Mouse (Mus musculus): ENCODE measurements at regions not wholly inside any gene's neighbourhood (a gene's known extent, or its start where the extent isn't known, plus 50 kb on each side); places are given as distances from the start of the nearest gene placed in this dataset.
A peak's percentile ranks its signal among the peaks of the same experiment; 100 is the strongest.

DNA sequence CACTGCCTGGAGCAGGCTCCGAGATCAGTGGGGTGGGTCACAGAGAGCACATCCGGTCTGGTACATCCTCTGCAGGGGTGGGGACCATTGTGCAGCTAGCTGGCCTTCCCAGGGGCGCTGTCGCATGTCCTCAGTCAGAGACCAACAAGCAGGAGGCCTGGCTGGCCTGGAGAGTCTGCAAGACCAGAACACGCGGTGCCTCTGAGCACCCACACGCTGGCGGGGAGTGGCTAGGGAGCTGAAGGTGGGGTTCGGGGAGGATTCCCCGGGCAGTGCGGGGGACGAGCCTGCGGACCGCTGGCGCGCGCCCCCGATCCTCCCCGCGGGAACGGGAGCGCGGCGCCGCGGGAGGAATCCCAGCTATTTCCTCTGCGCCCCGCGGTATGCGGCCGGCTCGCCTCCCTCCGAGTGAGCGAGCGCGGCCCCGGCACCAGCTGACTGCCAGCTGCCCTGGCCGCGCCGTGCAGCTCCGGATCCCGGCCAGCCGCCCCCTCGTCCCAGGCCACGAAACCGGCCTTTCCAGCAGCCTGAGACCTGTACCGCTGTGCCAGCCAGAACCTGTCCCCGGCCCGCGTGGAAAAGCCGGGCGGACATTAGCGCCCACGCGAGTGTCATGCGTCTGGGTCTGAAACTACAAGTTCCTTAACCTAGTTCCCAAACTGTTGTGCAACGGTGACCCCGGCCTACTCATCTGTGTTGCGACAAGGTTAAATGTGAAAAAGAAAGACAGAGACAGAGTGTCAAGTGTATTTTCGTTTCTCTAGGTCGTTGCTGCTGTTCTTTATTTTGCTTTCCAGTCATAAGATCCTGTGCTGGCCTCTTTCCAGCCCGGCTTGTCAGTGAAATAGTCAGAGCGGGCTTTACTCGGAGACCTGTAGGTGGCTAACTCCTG is 61.2 kb downstream of the Pkdcc start:
- peak overlapping the region; percentile 77 for H3K4me3 ChIP-seq (ENCODE audit: insufficient read depth, low read depth, low read length)
- peak overlapping the region; percentile 90 for H3K27ac ChIP-seq (replicated peaks; ENCODE audit: low read depth, low read length)
- H3K4me1 ChIP-seq (ENCODE audit: control insufficient read depth, insufficient read depth, insufficient read length, low read length): peaks cover 4% of the 10 kb centered on the region; the same call in 1 of the 2 replicates

DNA sequence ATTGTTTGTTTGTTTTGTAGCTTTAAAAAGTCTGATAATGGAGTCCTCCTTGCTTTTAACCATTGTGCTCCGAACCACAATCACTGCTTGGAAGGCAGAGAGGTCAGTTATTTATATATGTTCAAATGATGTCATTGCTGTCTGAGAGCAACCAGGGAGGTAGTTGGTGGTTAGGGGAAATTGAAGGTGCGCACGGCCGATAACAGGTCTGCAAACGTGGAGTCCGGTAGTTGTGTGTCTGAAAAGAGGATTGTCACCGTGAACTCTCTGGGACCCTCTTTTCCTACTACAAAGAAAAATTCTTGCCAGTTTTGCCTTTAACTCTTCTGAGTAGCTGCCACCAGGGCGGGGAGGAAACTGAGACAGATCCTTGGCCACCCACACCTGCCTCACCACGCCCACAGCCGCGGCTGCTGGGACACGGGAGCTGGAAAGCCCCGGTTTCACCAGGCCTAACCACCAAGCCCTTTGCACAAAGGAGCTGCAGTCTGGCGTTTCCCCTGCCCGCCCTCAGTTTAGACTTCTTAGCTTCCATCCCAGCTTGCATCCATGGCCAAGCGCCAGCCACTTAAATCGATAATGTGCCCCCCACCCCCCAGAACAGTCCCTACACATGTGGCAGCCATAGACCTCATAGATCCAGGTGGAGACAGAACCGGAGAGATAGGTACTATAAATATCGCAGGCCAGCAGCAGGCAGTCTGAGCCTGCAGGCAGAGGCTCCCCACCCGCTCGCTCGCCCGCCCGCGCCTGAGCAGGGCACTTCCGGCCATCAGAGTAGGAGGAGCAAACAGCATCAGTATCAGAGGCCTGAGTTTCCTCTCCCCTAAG is 62.2 kb downstream of the Pkdcc start:
- H3K27ac ChIP-seq (replicated peaks; ENCODE audit: low read depth, low read length): peak overlapping the region; percentile 90
- H3K4me1 ChIP-seq (ENCODE audit: control insufficient read depth, insufficient read depth, insufficient read length, low read length): peaks cover 4% of the 10 kb centered on the region; the same call in 1 of the 2 replicates
- peak overlapping the region; percentile 77 for H3K4me3 ChIP-seq (ENCODE audit: insufficient read depth, low read depth, low read length)

DNA sequence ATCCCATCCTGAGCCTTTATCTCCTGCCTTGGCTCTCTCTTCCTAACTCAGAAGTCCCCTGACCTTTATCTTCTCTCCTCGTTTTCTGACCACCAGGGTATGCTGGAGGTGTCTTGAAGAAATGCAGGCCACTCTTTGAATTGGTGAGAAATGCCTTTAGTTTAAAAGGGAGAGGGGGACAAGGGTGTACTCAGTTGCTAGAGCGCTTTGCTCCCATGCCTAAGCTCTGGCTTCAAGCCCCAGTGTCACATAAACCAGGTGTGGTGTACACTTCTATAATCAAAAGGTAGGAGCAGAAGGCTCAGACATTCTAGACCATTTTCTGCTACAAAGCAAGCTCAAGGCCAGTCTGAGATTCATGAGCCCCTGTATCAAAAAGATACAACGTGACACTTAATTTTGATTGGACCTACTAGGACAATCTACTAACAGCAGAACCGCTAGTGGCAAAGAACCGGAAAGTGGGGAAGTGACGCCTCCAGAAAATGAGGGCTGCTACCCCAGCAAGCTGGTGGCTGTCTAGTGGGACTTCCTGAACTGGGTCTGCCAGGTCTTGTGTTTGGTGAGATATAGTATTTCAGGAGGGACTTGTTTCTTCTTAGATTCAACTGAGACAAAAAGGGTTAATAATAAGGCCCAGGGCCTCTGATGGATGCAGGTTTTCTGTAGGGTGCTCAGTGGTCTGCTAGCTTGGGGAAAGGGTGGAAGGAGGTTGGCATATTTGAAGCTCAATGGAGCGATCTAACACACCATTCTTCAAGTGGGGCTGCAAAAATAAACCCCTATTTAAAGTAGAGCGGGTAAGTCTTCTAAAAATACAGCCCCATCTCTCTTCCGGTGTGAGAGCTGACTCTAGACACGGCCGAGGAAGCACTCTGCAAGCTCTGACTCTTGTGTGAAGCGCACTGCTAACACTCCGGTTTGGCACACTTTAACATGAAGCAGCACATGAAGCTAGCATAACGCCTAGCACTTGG is 63.1 kb downstream of the Pkdcc start:
- Histone ChIP-seq H3K27ac (replicated peaks; ENCODE audit: low read depth, low read length) (peak overlapping the region; percentile 35; the same call in 1 of the 2 replicates), H3K4me1 (ENCODE audit: control insufficient read depth, insufficient read depth, insufficient read length, low read length) (peaks cover 4% of the 10 kb centered on the region; the same call in 1 of the 2 replicates), H3K4me3 (ENCODE audit: insufficient read depth, low read depth, low read length) (no peak overlapping the region)

DNA sequence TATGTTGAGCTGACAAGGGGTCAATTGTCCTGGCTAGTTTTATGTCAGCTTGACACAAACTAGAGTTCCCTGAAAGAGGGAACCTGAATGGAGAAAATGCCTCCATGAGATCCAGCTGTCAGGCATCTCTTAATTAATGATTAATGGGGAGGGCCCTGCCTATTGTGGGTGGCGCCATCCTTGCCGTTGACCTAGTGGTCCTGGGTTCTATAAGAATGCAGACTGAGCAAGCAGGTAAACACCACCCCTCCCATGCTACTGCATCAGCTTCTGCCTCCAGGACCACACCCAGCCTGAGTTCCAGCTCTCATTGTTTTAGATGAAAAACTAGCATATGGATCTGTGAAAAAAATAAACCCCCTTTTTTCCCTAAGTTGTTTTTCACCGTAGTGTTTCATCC is 67.4 kb upstream of the Eml4 start:
- Histone ChIP-seq H3K4me3 (ENCODE audit: insufficient read depth, low read depth, low read length) (no peak overlapping the region), H3K27ac (replicated peaks; ENCODE audit: low read depth, low read length) (no peak overlapping the region), H3K4me1 (ENCODE audit: control insufficient read depth, insufficient read depth, insufficient read length, low read length) (no peaks in the 10 kb centered on the region)

DNA sequence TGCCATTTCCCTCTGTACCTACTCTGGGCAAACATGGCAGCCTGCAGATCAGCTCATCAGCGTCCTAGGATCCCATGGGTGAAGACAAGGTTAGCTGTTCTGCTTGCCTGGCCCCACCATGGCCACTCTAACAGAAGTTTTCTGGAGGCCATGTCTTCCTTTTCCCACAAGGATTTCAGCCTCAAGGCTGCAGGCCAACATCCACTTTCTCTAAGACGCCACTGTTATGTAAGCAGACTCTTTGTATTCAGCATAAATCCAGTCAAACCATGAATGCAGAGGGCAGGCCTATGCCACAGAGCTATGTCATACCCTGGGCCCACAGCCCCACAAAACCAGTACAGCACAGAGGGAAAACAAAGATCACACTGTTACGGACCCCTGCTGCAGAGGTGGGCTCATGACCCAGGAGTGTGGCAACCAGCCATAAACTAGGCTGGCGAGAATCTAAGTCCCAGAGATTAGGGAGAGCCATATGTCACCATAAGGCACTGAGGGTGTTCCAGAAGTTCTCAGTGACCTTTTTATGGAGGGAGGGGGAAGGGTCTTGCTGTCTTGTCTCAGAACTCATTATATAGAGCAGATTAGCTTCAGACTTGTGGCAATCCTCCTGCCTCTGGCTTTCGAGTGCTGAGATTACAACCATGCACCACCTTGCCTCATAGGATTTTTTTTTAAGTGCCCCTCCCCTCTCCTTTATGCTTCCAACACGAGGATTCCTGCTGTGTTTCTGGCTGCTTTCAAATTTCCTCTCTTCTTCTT is 63.2 kb upstream of the Eml4 start:
- no peaks in the 10 kb centered on the region for H3K4me1 ChIP-seq (ENCODE audit: control insufficient read depth, insufficient read depth, insufficient read length, low read length)
- no peak overlapping the region for H3K27ac ChIP-seq (replicated peaks; ENCODE audit: low read depth, low read length)
- H3K4me3 ChIP-seq (ENCODE audit: insufficient read depth, low read depth, low read length): no peak overlapping the region

DNA sequence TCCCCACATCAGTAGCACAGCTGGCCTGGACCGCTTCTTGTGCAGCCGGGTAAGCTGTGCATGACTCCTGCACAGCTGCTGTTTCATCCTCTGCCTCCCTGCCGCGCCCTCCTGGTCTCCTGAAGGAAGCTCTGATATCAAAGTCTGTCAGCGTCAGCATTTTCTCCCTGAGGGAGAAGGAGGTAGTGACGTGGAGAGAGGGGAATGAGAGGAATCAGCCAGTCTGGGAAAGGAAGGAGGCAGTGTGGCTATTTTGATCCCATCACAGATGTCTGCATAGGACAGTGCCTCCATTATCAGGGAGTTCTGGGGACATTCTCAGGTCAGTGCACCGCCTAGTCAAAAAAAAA is 62.6 kb upstream of the Eml4 start:
- no peak overlapping the region for H3K4me3 ChIP-seq (ENCODE audit: insufficient read depth, low read depth, low read length)
- H3K4me1 ChIP-seq (ENCODE audit: control insufficient read depth, insufficient read depth, insufficient read length, low read length): no peaks in the 10 kb centered on the region
- no peak overlapping the region for H3K27ac ChIP-seq (replicated peaks; ENCODE audit: low read depth, low read length)

DNA sequence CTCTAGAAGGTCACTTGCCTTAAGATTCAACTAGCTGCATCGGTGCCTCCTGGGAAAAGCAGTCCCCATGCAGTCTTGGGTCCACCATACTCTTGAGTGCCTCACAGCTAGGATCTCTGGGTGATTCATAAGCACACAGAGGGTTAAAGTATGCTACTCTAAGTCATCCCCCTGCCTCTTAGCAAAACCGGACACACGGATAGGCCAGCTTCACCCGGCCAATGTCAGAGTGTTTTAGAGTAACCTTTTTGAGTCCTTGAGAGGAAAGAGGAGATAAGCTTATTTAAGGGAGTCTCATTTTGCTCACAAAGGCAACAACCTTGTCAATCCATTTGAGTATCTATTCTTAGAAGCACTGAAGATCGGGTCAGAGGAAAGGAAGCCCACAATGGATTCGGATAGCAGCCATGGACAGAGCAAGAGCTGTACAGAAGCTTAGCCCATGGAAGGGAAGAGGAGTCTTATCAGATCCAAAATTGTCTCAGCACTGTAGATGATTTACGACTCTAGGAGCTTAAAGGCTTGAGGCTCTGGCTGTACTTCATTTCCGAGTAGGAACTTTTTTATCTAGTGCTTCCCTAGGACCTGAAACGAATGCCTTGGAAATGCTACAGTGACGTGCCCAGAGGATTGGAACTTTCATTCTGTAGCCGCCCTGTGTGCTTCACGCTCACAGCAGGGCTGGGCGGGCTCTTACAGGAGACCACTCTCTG is 55.0 kb upstream of the Eml4 start:
- no peak overlapping the region for H3K4me3 ChIP-seq (ENCODE audit: insufficient read depth, low read depth, low read length)

DNA sequence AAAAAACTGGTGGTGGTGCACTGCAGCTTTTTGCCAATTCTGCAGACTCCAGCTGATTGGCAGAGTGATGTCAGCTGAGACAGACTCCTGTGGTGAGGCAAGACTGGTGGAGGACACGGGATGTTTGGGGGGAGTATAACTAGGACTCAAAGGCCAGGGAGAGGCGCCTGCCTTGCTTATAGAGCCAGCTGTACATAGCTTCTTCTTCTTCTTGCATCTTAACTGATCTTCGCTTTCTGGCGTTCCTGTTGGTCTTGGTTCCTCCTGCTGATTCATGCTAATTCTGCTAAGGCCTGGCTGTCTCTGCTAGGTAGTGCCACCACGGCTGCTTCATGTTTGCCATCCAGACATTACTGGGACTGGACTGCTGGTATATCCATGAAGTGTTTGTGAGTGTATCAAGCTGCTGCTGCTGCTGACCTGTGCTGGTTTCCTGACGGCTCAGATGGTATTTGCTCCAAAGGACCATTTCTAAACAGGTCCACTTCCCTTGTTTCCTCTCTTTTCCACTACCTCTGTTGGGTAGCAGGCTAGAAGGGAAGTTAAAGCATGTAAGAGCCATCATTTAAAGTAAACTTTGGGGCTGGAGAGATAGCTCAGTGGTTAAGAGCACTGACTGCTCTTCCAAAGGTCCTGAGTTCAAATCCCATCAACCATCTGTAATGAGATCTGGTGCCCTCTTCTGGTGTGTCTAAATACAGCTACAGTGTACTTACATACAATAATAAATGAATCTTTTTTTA is 53.2 kb upstream of the Eml4 start:
- Histone ChIP-seq H3K4me3 (ENCODE audit: insufficient read depth, low read depth, low read length) (no peak overlapping the region), H3K27ac (replicated peaks; ENCODE audit: low read depth, low read length) (no peak overlapping the region), H3K4me1 (ENCODE audit: control insufficient read depth, insufficient read depth, insufficient read length, low read length) (no peaks in the 10 kb centered on the region)

More for the DNA sequence above, 55.0 kb upstream of the Eml4 start:
- Histone ChIP-seq H3K27ac (replicated peaks; ENCODE audit: low read depth, low read length) (no peak overlapping the region), H3K4me1 (ENCODE audit: control insufficient read depth, insufficient read depth, insufficient read length, low read length) (no peaks in the 10 kb centered on the region)

Data from brown adipose tissue, adult 24 weeks (tissue).